Mouse (Mus musculus) retina, adult 2 months (tissue): ENCODE measurements around the gene Itprip.

Source experiments
- DNase-seq: peaks from one replicate; pipeline ENCODE4 v3.0.0-alpha.2; 2012; ENCODE audit warnings: low read depth, low spot score

Gene Itprip

DNA sequence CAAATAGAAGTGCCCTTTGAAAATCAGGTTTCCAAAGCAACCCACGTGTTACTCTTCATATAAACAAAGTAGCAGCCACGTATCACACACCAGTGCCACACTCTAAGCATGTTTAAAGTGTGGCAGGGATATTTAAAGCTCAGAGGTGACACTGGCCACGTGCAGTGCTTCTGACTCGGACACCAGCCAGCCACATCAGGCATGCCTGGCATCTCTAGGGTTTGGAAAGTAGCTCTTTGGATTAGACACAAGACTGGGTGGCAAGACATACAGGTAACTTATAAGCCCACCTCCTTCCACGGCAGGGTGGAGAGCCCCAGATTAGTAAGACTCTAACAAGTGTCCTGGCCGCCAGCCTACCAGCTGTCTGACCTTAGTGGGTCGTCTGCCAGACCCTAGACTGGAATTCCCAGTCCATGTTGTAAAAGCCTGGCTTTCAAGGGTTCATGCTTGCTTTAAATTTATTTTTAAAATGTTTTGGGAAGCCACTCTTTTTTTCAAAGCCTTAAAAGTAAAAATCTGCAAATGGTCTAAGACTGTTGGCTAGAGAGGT is 33.8 kb downstream of the Itprip start:
- DNase-seq: no peak

DNA sequence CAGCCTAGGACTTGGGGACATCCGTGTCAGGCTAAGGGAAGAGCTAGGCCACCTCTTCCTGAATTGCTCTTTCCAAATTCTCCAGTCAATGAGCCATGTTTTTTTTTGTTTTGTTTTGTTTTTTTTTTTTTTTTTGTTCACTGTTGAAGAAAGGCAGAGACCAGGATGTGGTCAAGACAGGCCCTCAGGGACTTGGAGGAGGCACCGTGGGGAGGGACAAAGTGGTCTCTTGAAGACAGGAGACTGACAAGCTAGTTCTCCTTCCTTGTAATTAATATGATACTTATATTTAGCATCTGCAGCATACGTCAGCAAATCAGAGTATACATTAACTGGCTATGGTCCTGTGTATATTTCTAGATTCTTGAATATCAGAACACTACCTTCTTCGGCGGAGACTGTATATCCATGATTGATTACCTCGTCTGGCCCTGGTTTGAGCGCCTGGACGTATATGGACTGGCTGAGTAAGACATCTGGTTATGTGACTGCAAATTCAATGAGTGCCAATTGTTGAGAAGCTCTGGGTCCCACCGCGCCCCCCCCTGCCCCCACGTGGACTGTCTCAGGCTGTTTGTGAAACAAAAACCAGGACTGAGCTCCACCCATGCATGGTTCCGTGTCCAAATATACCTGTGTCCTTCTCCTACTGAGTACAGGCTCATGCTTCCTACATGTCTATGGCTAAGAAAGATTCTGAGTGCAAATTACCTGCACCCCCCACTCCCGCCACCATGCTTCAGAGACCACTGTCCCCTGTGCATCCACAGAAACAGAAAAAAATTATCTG is 34.6 kb downstream of the Itprip start:
- no peak for DNase-seq

DNA sequence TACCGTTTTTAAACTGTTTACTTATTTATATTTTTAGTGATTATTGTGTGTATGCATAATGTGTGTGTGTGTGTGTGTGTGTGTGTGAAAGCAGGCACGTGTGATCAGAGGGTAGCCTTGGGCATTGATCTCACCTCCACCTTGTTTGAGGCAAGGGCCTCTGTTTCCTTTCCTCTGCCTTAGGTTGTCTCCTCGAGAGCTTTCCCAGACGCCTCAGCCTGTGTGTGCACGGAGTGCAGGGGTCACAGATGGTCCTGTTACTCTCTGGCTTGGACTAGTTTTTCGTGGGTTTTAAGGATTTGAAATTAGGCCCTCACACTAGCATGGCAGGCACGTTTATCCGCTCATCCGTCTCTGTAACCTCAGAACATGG is 36.2 kb downstream of the Itprip start:
- no peak for DNase-seq

DNA sequence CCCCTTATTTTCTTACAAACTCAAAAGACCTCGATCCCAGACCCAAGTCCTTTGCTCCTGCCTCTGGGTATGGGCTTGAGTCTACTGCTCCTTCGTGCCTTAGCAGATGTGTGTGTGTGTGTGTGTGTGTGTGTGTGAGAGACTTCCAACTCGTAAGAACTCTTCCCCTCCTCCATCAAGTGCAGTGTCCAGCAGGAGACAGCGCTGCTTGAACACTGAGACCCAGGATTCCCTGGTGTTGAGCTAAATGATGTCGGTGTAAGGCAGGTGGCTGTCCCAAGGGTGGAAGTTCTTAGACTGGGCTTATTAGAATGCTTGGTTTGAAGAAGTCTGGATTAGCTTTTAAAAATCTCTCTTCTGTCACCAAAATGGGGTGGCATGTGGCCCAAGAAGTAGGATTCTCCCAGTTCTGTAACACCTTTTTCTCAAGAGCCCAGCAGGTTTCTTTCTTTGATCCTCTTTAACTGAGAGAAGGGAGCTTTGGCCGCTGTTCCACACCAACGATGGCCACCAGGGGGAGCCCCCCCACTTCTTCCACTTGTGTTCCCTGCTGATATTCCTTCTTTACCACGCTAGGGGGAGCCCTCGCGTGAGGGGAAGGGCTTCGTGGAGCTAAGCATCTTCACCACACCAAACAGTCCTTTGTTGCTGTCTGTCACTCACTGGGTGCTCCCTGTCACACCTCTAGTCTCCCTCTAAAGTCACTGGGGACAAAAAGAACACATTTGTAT is 36.8 kb downstream of the Itprip start:
- DNase-seq: peak; percentile 78

DNA sequence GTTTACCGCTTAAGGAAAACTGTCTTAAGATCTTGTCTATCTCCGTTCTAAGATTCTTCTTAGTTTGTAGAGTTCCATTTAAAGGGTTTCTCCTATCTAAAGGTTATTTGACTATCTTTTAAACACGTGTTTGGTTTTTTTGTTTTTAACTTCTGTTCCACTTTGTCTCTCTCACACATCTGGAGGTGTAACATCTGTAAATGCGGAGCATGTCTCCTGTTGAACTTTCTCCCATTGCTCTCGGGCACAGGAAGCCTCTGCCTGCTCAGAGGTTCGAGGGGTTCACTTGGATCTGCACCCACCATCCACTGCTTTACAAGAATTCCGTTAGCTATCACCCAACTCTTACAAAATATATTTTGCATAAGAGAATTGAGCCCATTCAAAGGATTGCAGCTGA is 37.6 kb downstream of the Itprip start:
- no peak for DNase-seq

DNA sequence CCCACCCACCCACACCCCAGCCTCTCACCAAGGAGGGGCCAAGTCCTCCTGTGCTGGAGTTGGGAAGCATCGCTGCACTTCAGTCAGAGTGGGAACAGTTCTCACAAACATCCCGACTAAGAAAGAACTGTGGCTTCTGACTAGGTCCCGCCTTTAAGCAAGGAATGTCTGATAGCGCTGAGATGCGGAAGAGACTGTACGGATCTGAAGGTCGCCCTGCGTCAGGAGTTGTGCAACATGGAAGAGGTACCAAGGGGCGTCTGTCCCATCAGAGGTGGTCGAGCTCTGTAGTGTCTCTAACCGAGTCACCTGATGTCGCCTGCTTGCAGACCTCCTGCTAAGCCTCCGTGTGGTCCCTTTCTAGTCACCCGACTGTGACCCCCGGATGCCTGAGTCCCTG is 42.8 kb downstream of the Itprip start:
- no peak for DNase-seq

DNA sequence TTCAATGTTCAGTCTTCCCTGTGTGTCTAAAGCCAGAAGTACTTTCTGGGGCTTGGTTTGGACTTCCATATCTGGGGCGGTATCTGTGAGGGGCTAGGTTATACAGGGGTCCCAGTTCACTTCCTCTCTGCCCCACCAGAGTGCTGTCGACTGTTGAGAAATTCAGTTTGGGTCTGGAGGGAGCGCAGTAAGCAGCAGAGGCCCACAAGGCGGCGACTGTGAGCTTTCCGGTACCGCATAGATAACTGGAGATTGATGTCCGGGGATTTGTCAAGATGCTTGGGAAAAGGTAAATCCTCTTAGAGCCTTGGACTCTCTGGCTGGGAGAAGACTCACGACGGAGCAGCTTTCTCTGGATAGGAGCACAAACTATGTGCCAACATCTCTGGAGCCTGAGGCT is 47.6 kb downstream of the Itprip start:
- DNase-seq: no peak

DNA sequence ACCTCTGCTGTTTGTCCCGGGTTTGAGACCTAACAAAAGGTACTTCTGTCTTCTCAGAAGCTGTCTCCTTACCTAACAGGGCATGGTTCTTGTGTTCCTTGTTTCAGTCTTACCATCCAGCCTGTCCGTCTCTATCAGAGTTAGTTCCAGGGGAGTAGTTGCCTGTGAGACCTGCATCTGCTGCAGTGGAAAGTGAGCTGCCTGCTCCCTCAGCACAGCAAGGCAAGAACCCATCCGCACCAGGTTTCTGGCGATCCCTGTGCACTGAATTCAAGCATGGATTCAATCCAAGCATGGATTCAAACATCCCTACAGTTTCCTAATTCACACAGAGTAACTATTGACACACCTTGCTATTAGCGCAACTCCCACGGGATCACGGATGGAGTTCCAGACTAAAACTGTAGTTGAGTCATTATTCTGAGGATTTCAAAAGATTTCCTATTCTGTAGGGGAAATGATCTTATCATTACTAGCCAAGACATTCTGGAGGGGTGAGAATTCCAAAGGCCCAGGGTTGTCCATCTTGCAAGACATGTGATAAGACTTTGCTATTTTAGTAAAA is 48.9 kb downstream of the Itprip start:
- no peak for DNase-seq

DNA sequence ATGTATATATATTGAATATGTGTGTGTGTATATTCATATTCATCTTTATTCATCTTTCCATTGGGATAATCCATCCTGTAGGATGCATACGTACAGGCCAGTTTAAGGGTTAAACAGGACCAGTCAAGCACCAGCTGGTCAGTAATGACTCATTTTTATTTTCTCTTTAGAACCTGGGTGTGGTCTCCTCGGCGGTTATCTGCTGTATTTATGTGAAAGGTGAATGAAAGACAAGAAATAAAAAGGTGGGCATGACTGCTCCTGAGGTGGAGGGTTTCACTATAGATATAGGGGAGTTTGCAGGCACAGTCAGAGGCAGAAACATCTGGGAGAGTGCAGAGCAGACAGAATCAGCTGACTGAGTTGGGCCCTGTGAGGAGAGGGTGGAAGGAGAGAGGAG is 49.6 kb downstream of the Itprip start:
- no peak for DNase-seq

DNA sequence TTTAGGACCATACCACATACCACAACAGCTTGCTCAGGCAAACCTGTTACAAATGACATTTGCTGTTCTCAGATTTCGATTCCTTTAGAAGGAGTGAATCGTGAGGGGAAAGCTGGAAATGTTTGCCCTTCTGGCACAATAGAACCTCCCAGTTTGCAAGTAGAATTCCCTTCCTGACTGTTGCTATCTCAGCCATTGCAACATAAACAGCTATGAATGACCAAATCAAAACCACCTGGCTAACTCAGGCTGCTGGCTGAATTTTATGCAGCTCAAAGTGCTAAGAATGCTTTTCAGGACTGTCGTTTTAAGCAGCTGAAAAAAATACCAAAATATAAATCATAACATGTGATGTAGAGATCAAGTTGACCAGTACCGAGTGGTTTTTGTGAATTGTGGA is 50.1 kb downstream of the Itprip start:
- no peak for DNase-seq

DNA sequence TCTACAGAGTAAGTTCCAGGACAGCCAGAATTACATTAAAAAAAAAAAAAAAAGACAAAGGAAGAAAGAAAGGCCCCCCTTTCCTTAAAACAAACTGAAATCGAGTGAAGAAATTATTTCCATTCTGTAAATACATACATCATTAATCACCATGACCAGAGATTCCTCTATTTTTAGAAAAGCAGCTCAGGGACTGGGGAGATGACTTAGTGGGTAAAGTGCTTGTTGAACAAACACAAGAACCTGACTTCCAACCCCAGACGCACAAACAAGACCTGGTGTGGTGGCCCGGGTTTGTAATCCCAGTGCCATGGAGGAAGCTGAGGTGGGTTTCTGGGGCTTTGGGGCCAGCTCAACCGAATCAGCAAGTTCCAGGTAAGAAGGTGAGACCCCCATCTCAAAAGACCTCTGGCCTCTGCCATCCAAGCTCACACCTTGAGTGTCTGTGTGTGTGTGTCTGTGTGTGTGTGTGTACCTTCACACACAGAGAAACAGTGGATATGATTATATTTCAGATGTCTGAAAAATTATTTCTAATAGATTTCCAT is 51.4 kb downstream of the Itprip start:
- no peak for DNase-seq

DNA sequence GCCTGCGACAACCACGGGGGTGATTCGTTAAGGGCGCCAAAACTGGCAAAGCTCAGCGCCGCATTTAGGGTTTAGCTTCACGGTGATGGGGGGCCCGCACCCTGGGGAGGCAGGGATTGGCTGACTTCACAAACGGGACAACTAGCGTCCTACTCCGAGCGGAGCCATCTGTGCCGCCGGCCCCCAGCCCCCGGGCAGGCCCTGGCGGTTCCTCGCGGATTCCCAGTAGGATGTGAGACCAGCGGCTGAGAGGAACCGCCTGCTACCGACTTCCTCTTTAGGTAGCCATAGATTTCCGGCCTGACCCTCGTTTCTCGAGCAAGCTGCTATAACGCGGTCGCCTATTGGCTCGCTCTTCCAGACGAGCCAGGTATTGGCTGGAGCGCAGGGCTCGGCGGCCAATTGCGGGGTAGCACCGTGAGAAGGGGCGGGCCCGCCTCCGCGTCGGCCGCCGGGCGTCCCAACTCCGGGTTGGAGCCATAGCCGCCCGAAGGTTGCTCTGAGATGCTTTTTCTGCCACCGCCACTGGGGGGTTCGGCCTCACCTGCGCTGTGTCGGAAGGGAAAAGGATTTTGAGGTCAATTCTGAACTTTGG is 53.6 kb downstream of the Itprip start, which contains the start of gene Gsto2:
Gene Gsto2, plus strand, starts transcription at position 182 of the 595 bp plus-strand sequence.
- DNase-seq: peak; percentile 87

DNA sequence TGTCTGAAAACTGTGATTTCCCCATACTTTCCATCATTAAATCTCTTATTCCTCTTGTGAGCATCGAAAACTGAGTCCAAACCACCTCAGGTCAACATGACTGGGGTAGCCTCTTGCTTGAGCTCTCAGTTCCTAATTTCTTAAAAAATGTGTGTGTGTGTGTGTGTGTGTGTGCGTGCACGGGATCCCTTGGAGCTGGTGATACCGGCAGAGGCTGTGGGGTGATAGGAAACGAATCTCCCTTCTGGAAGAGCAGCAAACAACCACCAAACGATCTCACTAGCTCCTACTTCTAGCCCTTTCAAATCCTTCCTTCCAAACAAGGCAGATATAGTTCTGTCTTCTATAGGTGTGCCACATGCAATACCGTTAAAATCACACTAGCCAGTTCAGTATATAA is 54.4 kb downstream of the Itprip start:
- no peak for DNase-seq

DNA sequence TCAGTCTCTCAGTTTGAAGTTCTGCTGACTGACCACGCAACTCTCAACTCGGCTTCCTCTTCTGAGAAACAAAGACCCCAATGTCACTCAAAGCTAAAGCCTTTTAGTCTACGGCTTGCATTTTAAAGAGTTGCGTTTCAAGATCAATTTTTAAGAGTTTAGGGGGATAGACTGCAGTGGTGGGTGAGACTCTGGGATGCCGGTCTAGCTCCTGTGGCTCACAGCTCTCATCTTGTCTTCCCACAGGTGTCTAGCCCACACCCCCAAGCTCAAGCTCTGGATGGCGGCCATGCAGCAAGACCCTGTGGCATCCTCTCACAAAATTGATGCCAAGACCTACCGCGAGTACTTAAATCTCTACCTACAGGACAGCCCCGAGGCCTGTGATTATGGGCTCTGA is 55.0 kb downstream of the Itprip start:
- DNase-seq: no peak

DNA sequence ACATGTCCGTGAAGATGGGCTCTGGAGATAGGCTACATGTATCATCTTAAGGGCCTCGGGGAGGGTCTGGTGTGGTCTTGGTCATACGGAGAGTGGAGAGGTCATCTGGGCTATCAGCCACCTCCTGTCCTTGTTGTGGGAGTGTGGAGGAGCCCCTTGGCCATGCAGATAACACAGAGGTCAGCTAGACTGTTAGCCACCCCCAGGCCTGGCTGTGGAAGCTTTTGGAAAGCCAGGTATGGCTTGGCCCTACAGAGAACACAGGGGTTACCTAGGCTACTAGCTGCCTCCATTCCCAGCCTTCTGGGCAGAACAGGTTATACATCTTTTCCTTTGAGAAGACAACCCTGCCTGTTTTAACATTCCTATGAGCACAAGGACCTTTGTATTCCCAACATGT is 56.5 kb downstream of the Itprip start:
- no peak for DNase-seq

DNA sequence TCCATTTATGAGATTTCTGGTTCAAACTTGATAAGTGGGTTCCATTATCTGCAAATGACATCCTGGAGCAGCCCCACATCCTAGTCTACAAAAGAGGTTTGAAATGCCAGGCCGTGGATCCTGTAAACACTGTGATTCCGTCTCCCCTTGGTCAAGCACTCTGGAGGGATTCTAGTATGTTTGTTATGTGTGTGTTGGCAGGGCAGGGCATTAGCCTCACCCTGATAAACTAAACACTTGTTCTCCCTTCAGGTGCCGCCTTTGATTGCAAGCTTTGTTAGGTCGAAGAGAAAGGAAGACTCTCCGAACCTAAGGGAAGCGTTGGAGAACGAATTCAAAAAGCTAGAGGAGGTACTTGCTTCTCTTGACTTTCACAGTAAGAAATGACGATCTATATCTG is 59.9 kb downstream of the Itprip start:
- DNase-seq: no peak

DNA sequence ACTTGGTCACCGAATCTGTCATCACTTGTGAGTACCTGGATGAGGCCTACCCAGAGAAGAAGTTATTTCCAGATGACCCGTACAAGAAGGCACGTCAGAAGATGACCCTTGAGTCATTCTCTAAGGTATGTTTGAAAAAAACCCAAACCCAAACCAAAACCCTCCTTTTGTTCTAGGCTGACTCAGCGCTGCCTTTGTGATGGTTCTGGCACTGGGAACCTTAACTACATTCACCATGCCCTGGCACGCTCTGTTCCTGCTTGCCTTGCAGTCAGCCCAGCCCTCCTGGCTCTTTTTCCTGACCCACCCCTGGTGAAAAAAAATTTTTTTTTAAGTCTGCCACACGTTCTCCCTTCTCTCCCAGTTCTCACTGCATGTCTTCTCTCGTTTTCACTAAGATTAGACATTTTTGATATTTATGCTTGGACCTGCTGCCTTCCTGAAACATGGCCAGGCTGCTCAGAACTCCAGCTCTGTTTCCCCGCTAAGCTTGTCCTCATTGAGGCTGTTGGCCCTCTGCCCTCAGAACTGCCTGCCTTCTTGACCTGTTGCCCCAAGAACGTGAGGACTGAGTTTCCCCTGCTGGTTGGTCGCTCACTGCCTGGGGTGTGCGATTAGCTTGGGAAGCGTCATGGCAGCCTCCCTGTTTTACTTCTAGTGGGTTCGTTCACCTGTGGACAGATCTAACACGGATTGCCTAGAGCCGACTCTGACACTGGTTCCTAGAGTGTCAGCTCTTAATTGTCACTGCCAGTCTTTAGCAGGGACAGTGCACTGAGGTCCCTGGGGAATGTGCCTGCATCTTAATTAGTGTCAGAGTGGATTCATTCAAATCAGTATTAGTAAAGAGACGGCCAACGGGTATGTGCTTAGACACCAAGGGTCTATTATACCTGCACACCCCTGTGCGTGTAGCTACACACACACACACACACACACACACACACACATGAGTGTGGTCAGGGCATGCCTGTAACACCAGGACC is 60.8 kb downstream of the Itprip start:
- DNase-seq: no peak

DNA sequence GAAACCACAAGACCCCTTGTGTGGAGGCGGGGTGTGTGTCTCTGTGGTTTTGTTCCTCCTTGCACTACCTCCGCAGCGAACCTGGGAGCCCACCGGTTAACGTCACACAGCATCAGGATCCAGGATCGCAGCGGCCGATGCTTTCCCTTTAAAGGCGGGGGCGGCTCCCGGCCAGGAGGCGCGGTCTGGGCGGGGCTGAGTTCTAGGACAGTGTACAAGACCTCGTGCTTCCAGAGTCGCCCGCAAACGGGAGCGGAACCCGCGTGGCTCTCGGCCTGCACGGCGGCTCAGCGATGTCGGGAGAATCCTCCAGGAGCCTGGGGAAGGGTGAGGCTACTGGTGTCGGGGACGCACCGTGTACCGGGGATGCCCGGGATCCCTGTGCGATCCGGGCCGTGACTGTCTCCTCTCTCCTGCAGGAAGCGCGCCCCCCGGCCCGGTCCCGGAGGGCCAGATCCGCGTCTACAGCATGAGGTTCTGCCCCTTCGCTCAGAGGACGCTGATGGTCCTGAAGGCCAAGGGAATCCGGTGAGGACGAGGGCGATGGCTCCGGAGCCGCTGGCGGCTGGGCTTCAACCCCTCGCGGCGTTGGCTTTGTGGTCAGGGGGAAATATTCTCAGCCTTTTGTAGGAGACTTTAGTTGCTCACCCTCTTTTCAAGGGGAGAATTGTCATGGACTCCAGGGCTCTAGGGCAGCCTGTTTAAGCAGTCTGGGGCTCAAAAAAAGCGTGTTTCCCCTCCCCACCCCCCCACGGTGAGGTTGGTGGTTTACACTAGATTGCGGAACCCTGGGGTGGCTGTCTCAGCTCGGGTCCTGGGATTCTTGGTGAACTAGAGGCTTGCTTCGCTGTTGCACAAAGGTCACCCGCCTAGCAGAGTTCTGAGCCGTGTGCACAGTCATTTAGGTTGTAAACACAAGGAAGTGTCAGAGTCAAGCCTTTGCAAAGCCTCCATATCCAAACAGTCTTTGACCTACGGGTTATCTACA is 64.0 kb downstream of the Itprip start, which contains the start of gene Gsto1:
Gene Gsto1, plus strand, starts transcription at position 175 of the 988 bp plus-strand sequence.
- DNase-seq: peak; percentile 43
